Mouse (Mus musculus) MEL (cell line): ENCODE measurements around the gene Nap1l1.

Experiments
- CHD1 ChIP-seq: IDR thresholded peaks from 2 replicates; pipeline ENCODE4 v1.6.1; 2012; ENCODE audit warnings: low read depth, mild to moderate bottlenecking, inconsistent platforms, low read length, improper control_type of control experiment
- CTCF ChIP-seq, 3 experiments: IDR thresholded peaks in 2 of 3; conservative IDR thresholded peaks in 1 of 3; 2 replicates each; pipeline ENCODE4 v1.5.1; 2011 to 2012; ENCODE audit warnings: low read length in 3 of 3, low read depth in 2 of 3, mild to moderate bottlenecking in 2 of 3, improper control_type of control experiment in 1 of 3, inconsistent platforms in 1 of 3, mixed read lengths in 1 of 3, moderate library complexity in 1 of 3; ENCODE audit not compliant: control insufficient read depth in 1 of 3, insufficient read depth in 1 of 3, poor library complexity in 1 of 3, severe bottlenecking in 1 of 3
- ELF1 ChIP-seq: IDR thresholded peaks from 2 replicates; pipeline ENCODE4 v1.6.1; 2014; ENCODE audit warnings: low read depth, mild to moderate bottlenecking, inconsistent platforms, low read length, improper control_type of control experiment, moderate library complexity
- EP300 ChIP-seq, 2 experiments: IDR thresholded peaks; 2 replicates each; pipeline ENCODE4 v1.6.1; 2011; ENCODE audit warnings: improper control_type of control experiment in 2 of 2, low read length in 2 of 2, low read depth in 1 of 2, mild to moderate bottlenecking in 1 of 2
- GATA1 ChIP-seq: IDR thresholded peaks from 2 replicates; pipeline ENCODE4 v1.6.1; 2011; ENCODE audit warnings: low read depth, low read length, improper control_type of control experiment
- HCFC1 ChIP-seq: IDR thresholded peaks from 2 replicates; pipeline ENCODE4 v1.6.1; 2012; ENCODE audit warnings: low read depth, mild to moderate bottlenecking, inconsistent platforms, low read length, improper control_type of control experiment, moderate library complexity
- MYC ChIP-seq: IDR thresholded peaks from 2 replicates; pipeline ENCODE4 v1.6.1; 2011; ENCODE audit warnings: low read depth, mild to moderate bottlenecking, low read length, improper control_type of control experiment, moderate library complexity
- NRF1 ChIP-seq: IDR thresholded peaks from 2 replicates; pipeline ENCODE4 v1.6.1; 2014; ENCODE audit warnings: low read depth, mild to moderate bottlenecking, inconsistent platforms, low read length, improper control_type of control experiment, moderate library complexity; ENCODE audit not compliant: poor library complexity, insufficient read depth, severe bottlenecking

- no peak for TF ChIP-seq MYC
- peak in 2 of 3 experiments; percentile 48 to 62; a peak in 4 of 6 replicates for TF ChIP-seq CTCF (IDR thresholded peaks at IDR 0.05 in 2 of 3, conservative IDR thresholded peaks at IDR 0.05 in 1 of 3; ENCODE audit: control insufficient read depth in 1 of 3, insufficient read depth in 1 of 3, low read depth in 2 of 3, low read length in 3 of 3, poor library complexity in 1 of 3, severe bottlenecking in 1 of 3)
- no peak for TF ChIP-seq ELF1
- TF ChIP-seq CHD1: no peak
- no peak for TF ChIP-seq EP300 (IDR thresholded peaks at IDR 0.05; ENCODE audit: low read depth in 1 of 2, low read length in 2 of 2)
- no peak for TF ChIP-seq HCFC1
- no peak for TF ChIP-seq GATA1
- TF ChIP-seq NRF1: no peak
Measured at GRCm38 (mm10) chr10:111507460-111508211, 34.6 kb downstream of the Nap1l1 start.
